Mouse (Mus musculus) CH12F3 (cell line): ENCODE measurements around the gene Syngap1.

ENCODE experiments used
- in situ Hi-C: fragments of 300-500 bp; cut with MboI; formaldehyde crosslinking; loops from 2 replicates; pipeline ENCODE4 v1.14.3; 2020; ENCODE audit warnings: low sequenced_read_pairs

Syngap1 gene

GRCm38 (mm10) chr17:26935027-26935426 is 6.0 kb upstream of the Syngap1 start:
- in situ Hi-C loops, result no loop called here

GRCm38 (mm10) chr17:26936453-26936852 is 4.6 kb upstream of the Syngap1 start:
- in situ Hi-C loops, result no loop called here

GRCm38 (mm10) chr17:26936921-26937695 is 3.9 kb upstream of the Syngap1 start:
- in situ Hi-C loops, result no loop called here

- in situ Hi-C loops, result no loop called here
Measured at GRCm38 (mm10) chr17:26937883-26938695, 3.0 kb upstream of the Syngap1 start.

- in situ Hi-C loops, result no loop called here
Measured at GRCm38 (mm10) chr17:26938731-26939130, 2.3 kb upstream of the Syngap1 start.

- in situ Hi-C loops, result no loop called here
Measured at GRCm38 (mm10) chr17:26939178-26939972, 1.7 kb upstream of the Syngap1 start, which contains the start of gene Cuta. Gene Cuta, minus strand, starts transcription at chr17:26939569.

GRCm38 (mm10) chr17:26939973-26940300 is 1.1 kb upstream of the Syngap1 start:
- in situ Hi-C loops, result no loop called here

- in situ Hi-C loops, result no loop called here
Measured at GRCm38 (mm10) chr17:26941841-26942570, 953 bp downstream of the Syngap1 start.

GRCm38 (mm10) chr17:26945824-26946495 is 4.9 kb downstream of the Syngap1 start:
- in situ Hi-C loops, result no loop called here

- in situ Hi-C loops, result no loop called here
Measured at GRCm38 (mm10) chr17:26946567-26946966, 5.5 kb downstream of the Syngap1 start.

- in situ Hi-C loops, result no loop called here
Measured at GRCm38 (mm10) chr17:26947231-26948100, 6.4 kb downstream of the Syngap1 start.

GRCm38 (mm10) chr17:26948316-26949050 is 7.4 kb downstream of the Syngap1 start:
- in situ Hi-C loops, result no loop called here

- in situ Hi-C loops, result no loop called here
Measured at GRCm38 (mm10) chr17:26949051-26949577, 8.1 kb downstream of the Syngap1 start.

GRCm38 (mm10) chr17:26949866-26950265 is 8.8 kb downstream of the Syngap1 start:
- in situ Hi-C loops, result no loop called here

GRCm38 (mm10) chr17:26950560-26951288 is 9.7 kb downstream of the Syngap1 start:
- in situ Hi-C loops, result no loop called here

- in situ Hi-C loops, result no loop called here
Measured at GRCm38 (mm10) chr17:26951406-26951805, 10.4 kb downstream of the Syngap1 start.
